Mouse (Mus musculus): ENCODE data around the gene Commd9. TPM values are rescaled to one million over a fixed set of nuclear protein-coding genes. Genes with fewer than 3 reads are reported as not detected.

Gene Commd9
- polyA plus RNA-seq, 1 experiment from 2014 or later = 54.1 TPM

Other genes starting within 250 kb of the Commd9 start
- 0.10 TPM in 1 of 2 replicates, not detected in the other for gene Rag1, start 236.7 kb upstream of the Commd9 start, polyA plus RNA-seq (2015; fragmentation: Nextera tagmentation; extraction: Ambion mirVana)
- gene B230118H07Rik, start 236.7 kb upstream of the Commd9 start, polyA plus RNA-seq (2015; fragmentation: Nextera tagmentation; extraction: Ambion mirVana) = 51.0 and 55.8 TPM in 2 replicates
- gene Traf6, start 207.8 kb upstream of the Commd9 start, polyA plus RNA-seq (2015; fragmentation: Nextera tagmentation; extraction: Ambion mirVana) = 7.4 and 9.4 TPM in 2 replicates
- 9.5 and 9.8 TPM in 2 replicates for gene Prr5l, start 3.2 kb upstream of the Commd9 start, polyA plus RNA-seq (2015; fragmentation: Nextera tagmentation; extraction: Ambion mirVana)